Mouse (Mus musculus): ENCODE measurements around the gene Scgb2b24.

Scgb2b24 gene

GRCm38 (mm10) chr7:33739212-33739611, at the start of gene Scgb2b24:
Gene Scgb2b24 (minus strand): TSS chr7:33739312.
- no peak for DNase-seq

- DNase-seq = no peak
These were observed 4.4 kb upstream of the Scgb2b24 start, which contains the start of gene Scgb1b24 for GRCm38 (mm10) chr7:33743499-33743898. Gene Scgb1b24 (plus strand): TSS chr7:33743799.

- no peak for DNase-seq
These were observed 49.2 kb downstream of the Scgb2b24 start for GRCm38 (mm10) chr7:33689864-33690263.

Data from right cerebral cortex, postnatal 4 days (tissue).